Mouse (Mus musculus): ENCODE results near the gene Hs2st1. TPM values are rescaled to one million over a fixed set of nuclear protein-coding genes. Genes with fewer than 3 reads are reported as not detected.

Hs2st1 gene
- polyA plus RNA-seq, 1 experiment = 8.8 TPM

GRCm38 (mm10) chr3:144597790-144598467 is 27.9 kb upstream of the Hs2st1 start:
- no peak for TF ChIP-seq GATA1 (IDR thresholded peaks at IDR 0.05; ENCODE audit: low read length)

GRCm38 (mm10) chr3:144597121-144597520 is 27.1 kb upstream of the Hs2st1 start:
- no peak for TF ChIP-seq GATA1 (IDR thresholded peaks at IDR 0.05; ENCODE audit: low read length)

- TF ChIP-seq GATA1 (IDR thresholded peaks at IDR 0.05; ENCODE audit: low read length) = no peak
These were observed 23.2 kb upstream of the Hs2st1 start for GRCm38 (mm10) chr3:144592992-144593785.

DNA sequence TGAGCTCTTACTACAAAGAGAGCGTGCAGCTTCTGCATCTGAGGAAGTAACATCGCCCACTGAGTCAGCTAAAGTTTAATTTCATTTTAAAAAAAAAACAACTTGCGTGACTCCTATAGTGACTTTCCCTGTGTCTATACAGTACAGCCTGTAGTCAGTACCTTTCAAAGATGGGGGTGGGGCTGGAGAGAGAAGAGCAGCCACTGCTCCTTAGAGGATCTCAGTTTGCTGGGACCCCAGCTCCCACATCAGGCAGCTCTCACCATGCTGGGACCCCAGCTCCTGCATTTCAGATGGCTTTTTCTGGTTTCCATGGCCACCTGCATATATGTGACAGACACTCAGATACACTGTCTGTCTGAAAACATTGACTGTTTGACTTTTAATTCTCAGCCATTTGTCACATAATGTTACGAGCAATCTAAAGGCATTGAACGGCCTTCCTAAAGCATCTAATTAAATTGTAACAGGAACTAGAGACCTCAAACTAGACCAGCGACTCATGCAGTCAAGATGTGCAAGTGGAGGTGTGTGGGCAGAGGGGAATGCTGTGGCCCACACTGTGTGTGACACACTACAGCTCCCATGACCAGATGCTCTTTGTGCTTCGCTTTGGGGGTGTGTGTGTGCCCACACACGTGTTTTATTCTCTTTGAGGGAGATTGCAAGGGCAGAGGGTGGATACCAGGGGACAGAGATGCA is 19.4 kb upstream of the Hs2st1 start:
- TF ChIP-seq GATA1 (IDR thresholded peaks at IDR 0.05; ENCODE audit: low read length) = no peak

- TF ChIP-seq GATA1 (IDR thresholded peaks at IDR 0.05; ENCODE audit: low read length) = no peak
These were observed 16.8 kb upstream of the Hs2st1 start for GRCm38 (mm10) chr3:144586731-144587130.

- no peak for TF ChIP-seq GATA1 (IDR thresholded peaks at IDR 0.05; ENCODE audit: low read length)
These were observed 15.0 kb upstream of the Hs2st1 start for GRCm38 (mm10) chr3:144584789-144585553.

GRCm38 (mm10) chr3:144583789-144584188 is 13.8 kb upstream of the Hs2st1 start:
- TF ChIP-seq GATA1 (IDR thresholded peaks at IDR 0.05; ENCODE audit: low read length) = no peak

GRCm38 (mm10) chr3:144582306-144582705 is 12.3 kb upstream of the Hs2st1 start:
- TF ChIP-seq GATA1 (IDR thresholded peaks at IDR 0.05; ENCODE audit: low read length) = peak; percentile 39

DNA sequence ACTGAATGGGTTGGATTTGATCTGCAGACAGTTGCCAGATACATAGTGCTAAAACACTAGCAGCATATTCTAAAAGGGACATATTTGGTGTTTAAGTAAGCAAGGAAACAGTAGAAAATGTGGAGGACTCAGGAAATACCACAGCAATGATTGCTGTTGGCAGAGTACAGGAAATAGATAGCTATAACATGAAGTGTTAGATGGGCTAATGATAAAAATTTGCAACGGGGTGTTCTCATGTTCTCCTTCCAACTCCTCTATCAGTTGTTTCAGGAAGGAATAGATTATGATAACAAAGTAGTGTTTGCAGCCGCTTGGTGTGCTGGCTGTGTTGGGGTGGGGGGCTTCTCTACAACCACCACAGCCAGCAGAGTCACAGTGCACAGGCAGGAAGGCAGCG is 11.9 kb upstream of the Hs2st1 start:
- no peak for TF ChIP-seq GATA1 (IDR thresholded peaks at IDR 0.05; ENCODE audit: low read length)

- no peak for TF ChIP-seq GATA1 (IDR thresholded peaks at IDR 0.05; ENCODE audit: low read length)
These were observed 10.3 kb upstream of the Hs2st1 start for GRCm38 (mm10) chr3:144580281-144580680.

GRCm38 (mm10) chr3:144579796-144580195 is 9.8 kb upstream of the Hs2st1 start:
- no peak for TF ChIP-seq GATA1 (IDR thresholded peaks at IDR 0.05; ENCODE audit: low read length)

GRCm38 (mm10) chr3:144578921-144579320 is 8.9 kb upstream of the Hs2st1 start:
- TF ChIP-seq GATA1 (IDR thresholded peaks at IDR 0.05; ENCODE audit: low read length) = no peak

- TF ChIP-seq GATA1 (IDR thresholded peaks at IDR 0.05; ENCODE audit: low read length) = no peak
These were observed 7.7 kb upstream of the Hs2st1 start for GRCm38 (mm10) chr3:144577366-144578340.

GRCm38 (mm10) chr3:144574256-144574655 is 4.3 kb upstream of the Hs2st1 start:
- no peak for TF ChIP-seq GATA1 (IDR thresholded peaks at IDR 0.05; ENCODE audit: low read length)
